Mouse (Mus musculus) midbrain, postnatal 0 days (tissue): ENCODE results near the gene Dnttip2. TPM values are rescaled to one million over a fixed set of nuclear protein-coding genes. Genes with fewer than 3 reads are reported as not detected.
A peak's percentile ranks its signal among the peaks of the same experiment; 100 is the strongest.

Source experiments
- ATAC-seq: fragments of 200-750 bp; cut with Nextera tagmentation; 2 replicates; pipeline ENCODE4 v1.8.0; 2017; ENCODE audit warnings: moderate number of reproducible peaks, mild to moderate bottlenecking, moderate TSS enrichment, moderate library complexity; ENCODE audit not compliant: low FRiP score
- DNase-seq: peaks from one replicate; pipeline ENCODE4 v3.0.0-alpha.2; 2015; ENCODE audit warnings: low spot score
- H3K27ac ChIP-seq: fragments of 300-500 bp; sonication (generic); 2 replicates; pipeline ENCODE4 v1.5.1; 2014; ENCODE audit warnings: low read depth, mild to moderate bottlenecking, low read length, mixed read lengths
- H3K27me3 ChIP-seq: fragments of 300-500 bp; sonication (generic); 2 replicates; pipeline ENCODE4 v1.6.1; 2014; ENCODE audit warnings: low read length, control low read depth, mixed read lengths; ENCODE audit not compliant: insufficient read depth
- H3K36me3 ChIP-seq: fragments of 300-500 bp; sonication (generic); 2 replicates; pipeline ENCODE4 v1.6.1; 2014; ENCODE audit warnings: low read length, control low read depth, mixed read lengths; ENCODE audit not compliant: insufficient read depth
- H3K4me1 ChIP-seq: fragments of 300-500 bp; sonication (generic); 2 replicates; pipeline ENCODE4 v1.6.1; 2014; ENCODE audit warnings: mild to moderate bottlenecking, control low read depth, antibody characterized with exemption, low read length, mixed read lengths; ENCODE audit not compliant: insufficient read depth
- H3K4me2 ChIP-seq: fragments of 300-500 bp; sonication (generic); 2 replicates; pipeline ENCODE4 v1.6.1; 2014; ENCODE audit warnings: low read depth, mild to moderate bottlenecking, low read length, mixed read lengths; ENCODE audit not compliant: poor library complexity, severe bottlenecking
- H3K4me3 ChIP-seq: fragments of 300-500 bp; sonication (generic); 2 replicates; pipeline ENCODE4 v1.5.1; 2014; ENCODE audit warnings: low read depth, mild to moderate bottlenecking, low read length, moderate library complexity
- H3K9ac ChIP-seq: fragments of 300-500 bp; sonication (generic); replicated peaks from 2 replicates; pipeline ENCODE4 v1.6.1; 2014; ENCODE audit warnings: mild to moderate bottlenecking, low read length, moderate library complexity, mixed read lengths; ENCODE audit not compliant: poor library complexity, severe bottlenecking
- H3K9me3 ChIP-seq: fragments of 300-500 bp; sonication (generic); 2 replicates; pipeline ENCODE4 v1.6.1; 2016; ENCODE audit warnings: low read length, control low read depth
- CTCF ChIP-seq: IDR thresholded peaks from 2 replicates; pipeline ENCODE4 v1.5.1; 2016; ENCODE audit warnings: antibody characterized with exemption, mild to moderate bottlenecking
- WGBS: fragments of 180-500 bp; shearing (Covaris S2); extraction: QIAGEN DNeasy Blood & Tissue Kit; methylation state at CpG from one replicate; pipeline ENCODE4 v1.1.7; 2014; 5-methylcytosine and 5-hydroxymethylcytosine counted together
- polyA plus RNA-seq: library from polyadenylated mRNA; unstranded; fragments of >200 nt; fragmentation: Nextera tagmentation; extraction: Ambion mirVana; gene quantifications from 2 replicates; pipeline ENCODE4 v1.2.1, GENCODE M21; 2015
- total RNA-seq: library from RNA; depleted of rRNA; stranded (reverse); fragments of >200 nt; gene quantifications from 2 replicates; pipeline ENCODE4 v1.2.3, GENCODE M21; 2014

Gene Dnttip2
- total and polyA plus RNA-seq, 2 experiments from 2014 or later: 10.8 to 50.1 TPM

DNA sequence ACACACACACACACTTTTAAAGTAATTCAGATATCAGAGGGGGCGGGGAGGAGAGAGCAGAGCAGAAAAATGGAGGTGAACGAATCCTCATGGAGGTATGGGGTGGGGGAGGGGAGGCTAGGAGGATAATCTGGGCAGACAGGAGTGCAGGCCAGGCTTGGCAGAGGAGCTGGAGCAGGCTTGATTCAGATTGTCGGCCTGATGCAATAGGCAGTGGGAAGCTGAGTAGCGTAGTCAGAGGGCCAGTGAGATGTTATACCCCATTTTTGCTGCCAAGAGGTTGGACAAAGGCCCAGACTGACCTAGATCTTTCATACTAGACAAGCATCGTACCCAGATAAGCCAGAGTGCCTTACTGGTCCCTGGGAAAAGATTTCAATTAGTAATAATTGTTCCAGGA, 22.8 kb downstream of the Dnttip2 start:
- WGBS: 51% methylated on average over 5 of the region's 5 CpGs
- H3K36me3 ChIP-seq: no peaks in the 10 kb centered on the region
- DNase-seq (peak; percentile 44), ATAC-seq (no peak)
- no peak overlapping the region for H3K4me3 ChIP-seq
- no peak overlapping the region for H3K27ac ChIP-seq
- no peak for TF ChIP-seq CTCF
- no peak overlapping the region for H3K4me2 ChIP-seq
- H3K9me3 ChIP-seq: no peaks in the 10 kb centered on the region
- H3K27me3 ChIP-seq: no peaks in the 10 kb centered on the region
- H3K4me1 ChIP-seq: peaks cover 4% of the 10 kb centered on the region
- H3K9ac ChIP-seq: no peak overlapping the region

DNA sequence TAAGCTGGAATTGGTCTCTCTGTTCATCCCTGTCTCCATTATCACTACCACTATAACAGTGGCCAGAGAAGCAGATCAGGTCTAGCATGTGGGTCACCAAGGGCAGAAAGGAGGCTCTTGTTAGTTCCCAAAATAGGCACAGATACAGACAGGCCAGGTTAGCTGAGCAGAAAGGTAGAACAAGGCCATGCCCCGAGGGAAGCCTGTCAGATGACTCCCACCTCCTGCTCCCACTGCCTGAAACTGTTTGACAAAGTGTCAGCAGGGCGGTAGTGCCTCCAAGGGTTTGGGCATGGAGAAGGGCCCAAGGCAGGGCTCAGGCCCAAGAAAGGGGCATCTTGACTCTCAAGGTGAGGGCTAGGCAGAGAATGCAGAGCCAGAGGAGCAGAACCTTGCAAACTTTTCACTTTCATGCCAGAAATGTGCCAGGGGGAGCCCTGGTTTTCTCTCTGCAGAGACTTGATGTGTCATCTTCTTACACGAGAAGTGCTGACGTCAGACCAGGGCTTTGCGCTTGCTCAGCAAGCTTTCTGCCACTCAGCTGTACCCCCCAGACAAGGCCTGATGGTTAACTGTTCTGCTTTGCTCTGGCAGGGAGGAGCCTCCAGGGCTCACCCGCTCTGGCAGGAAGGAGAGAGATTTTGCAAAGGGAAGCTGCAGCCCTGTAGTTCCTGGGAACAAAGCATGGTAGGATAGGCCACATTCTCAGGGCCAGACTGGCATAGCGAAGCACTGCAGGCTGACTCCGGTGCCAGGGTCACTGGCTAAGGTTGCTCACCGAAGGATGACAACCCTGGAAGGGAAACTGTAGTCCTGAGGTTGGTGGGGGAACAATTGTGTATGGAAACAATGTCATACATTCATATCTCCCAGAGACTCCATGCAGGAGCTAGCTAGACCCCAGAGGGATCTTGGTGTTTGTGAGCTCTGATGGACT, 27.1 kb downstream of the Dnttip2 start:
- TF ChIP-seq CTCF: no peak
- Histone ChIP-seq H3K9ac (no peak overlapping the region), H3K4me1 (no peaks in the 10 kb centered on the region; the same call in 1 of the 2 replicates), H3K4me3 (no peak overlapping the region), H3K36me3 (no peaks in the 10 kb centered on the region), H3K4me2 (no peak overlapping the region), H3K27me3 (no peaks in the 10 kb centered on the region), H3K27ac (peak overlapping the region; percentile 32; the same call in 1 of the 2 replicates), H3K9me3 (no peaks in the 10 kb centered on the region)
- DNase-seq: peak; percentile 64
- peak; percentile 64 for ATAC-seq
- 59% methylated on average over 9 of the region's 9 CpGs for WGBS

DNA sequence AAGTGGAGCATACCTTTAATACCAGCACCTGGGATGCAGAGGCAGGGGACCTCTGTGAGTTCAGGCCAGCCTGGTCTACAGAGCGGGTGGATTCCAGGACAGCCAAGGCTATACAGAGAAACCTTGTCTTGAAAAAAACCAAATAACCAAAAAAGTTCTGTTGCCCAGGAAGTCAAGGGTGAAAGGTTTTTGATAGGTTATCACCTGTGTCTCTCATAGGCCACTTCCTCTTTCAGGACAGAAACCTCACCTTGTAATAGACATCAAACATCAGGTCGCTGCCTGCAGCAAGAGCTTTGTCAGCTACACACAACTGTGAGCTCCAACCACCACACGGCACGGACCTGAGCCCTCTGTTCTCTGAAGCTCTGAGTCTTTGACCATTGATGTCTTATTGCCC, 30.4 kb downstream of the Dnttip2 start:
- DNase-seq (no peak), ATAC-seq (no peak)

DNA sequence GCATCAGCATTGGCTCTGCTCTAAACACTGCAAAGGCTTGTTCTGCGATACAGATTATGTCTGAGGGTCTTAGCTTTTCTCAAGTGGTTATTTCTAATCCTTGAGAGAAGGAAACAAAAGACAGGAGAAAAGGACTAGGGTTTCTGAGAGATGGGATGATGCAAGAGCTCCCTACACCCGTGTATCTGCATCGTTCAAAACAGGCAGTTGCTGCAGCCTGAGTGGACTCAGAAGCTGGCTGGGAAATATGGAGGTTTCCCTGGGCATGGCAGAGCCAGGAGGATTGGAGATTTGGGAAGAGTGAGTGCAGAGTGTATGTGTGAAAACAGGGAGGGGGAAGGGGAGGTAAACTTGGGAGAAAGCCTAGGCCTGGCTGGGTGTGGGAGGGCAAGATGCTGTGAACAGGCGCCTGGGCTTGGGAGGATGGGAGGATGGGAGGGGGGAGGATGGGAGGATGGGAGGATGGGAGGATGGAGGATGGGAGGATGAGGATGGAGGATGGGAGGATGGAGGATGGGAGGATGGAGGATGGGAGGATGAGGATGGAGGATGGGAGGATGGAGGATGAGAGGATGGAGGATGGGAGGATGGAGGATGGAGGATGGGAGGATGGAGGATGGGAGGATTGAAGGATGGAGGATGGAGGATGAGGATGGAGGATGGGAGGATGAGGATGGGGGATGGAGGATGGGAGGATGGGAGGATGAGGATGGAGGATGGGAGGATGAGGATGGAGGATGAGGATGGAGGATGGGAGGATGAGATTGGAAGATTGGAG, 33.9 kb downstream of the Dnttip2 start:
- Histone ChIP-seq H3K4me1 (no peaks in the 10 kb centered on the region), H3K36me3 (no peaks in the 10 kb centered on the region), H3K9ac (no peak overlapping the region), H3K4me3 (no peak overlapping the region), H3K9me3 (no peaks in the 10 kb centered on the region), H3K4me2 (no peak overlapping the region), H3K27me3 (no peaks in the 10 kb centered on the region), H3K27ac (no peak overlapping the region)
- DNase-seq (no peak), ATAC-seq (no peak)
- no peak for TF ChIP-seq CTCF
- 49% methylated on average over 4 of the region's 4 CpGs for WGBS

More for the DNA sequence above, 30.4 kb downstream of the Dnttip2 start:
- Histone ChIP-seq H3K36me3 (no peaks in the 10 kb centered on the region), H3K9ac (no peak overlapping the region), H3K27me3 (no peaks in the 10 kb centered on the region), H3K4me3 (no peak overlapping the region), H3K27ac (no peak overlapping the region), H3K4me1 (no peaks in the 10 kb centered on the region; the same call in 1 of the 2 replicates), H3K9me3 (no peaks in the 10 kb centered on the region), H3K4me2 (no peak overlapping the region)
- TF ChIP-seq CTCF: no peak
- WGBS: 74% methylated on average over 4 of the region's 4 CpGs

DNA sequence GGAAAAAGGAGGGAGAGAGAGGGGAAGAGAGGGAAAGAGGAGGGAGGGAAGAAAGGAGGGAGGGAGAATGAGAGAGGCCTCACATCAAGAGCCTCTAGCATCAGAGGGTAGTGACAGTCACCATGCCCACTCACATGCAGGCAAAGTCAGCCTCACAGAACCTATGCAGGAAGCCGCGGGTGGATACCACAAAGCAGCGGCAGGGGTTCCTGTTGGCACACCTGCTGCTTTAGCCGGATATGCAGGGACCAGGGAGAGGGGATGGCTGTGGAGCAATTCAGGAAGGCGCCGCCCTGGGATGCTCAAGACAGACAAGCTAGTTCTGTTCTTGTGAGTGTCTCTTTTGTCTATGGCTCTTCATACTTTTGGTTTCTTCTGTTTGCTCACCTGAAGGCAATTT, 34.8 kb downstream of the Dnttip2 start:
- Histone ChIP-seq H3K9ac (no peak overlapping the region), H3K9me3 (no peaks in the 10 kb centered on the region), H3K4me3 (no peak overlapping the region), H3K27ac (no peak overlapping the region), H3K4me2 (no peak overlapping the region), H3K36me3 (no peaks in the 10 kb centered on the region), H3K27me3 (no peaks in the 10 kb centered on the region), H3K4me1 (no peaks in the 10 kb centered on the region)
- no peak for ATAC-seq
- TF ChIP-seq CTCF: no peak
- WGBS: 36% methylated on average over 6 of the region's 6 CpGs
- no peak for DNase-seq

DNA sequence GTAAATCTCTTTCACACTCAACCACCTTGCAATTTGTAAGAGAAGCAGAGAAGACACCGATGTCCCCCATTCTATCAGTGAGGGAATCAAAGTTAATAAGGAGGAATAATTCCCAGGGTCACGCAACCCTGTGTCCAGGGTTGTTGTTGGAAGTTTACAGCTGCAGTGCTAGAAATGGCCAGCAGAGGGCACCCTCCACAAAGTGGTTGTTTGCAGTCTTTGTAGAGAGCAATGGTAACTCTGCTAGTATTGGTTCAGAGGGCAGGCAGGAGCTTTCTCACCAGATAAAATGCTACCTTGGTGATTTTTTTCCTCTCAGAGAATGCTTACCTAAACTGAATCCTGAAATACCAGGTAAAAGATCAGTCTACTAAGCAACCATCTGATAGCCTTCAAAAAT, 37.9 kb downstream of the Dnttip2 start:
- ATAC-seq (no peak), DNase-seq (peak; percentile 83)
- 20% methylated on average over 2 of the region's 2 CpGs for WGBS
- peak; percentile 99 for TF ChIP-seq CTCF
- no peak overlapping the region for H3K27ac ChIP-seq
- H3K36me3 ChIP-seq: no peaks in the 10 kb centered on the region
- no peak overlapping the region for H3K4me2 ChIP-seq
- H3K27me3 ChIP-seq: no peaks in the 10 kb centered on the region
- H3K4me1 ChIP-seq: 0 out of 2 replicates have a peak, but pooled peaks cover 3% of the 10 kb centered on the region
- no peak overlapping the region for H3K9ac ChIP-seq
- H3K4me3 ChIP-seq: no peak overlapping the region
- H3K9me3 ChIP-seq: no peaks in the 10 kb centered on the region
